Mouse (Mus musculus): ENCODE results near the gene Tmem164.

DNA sequence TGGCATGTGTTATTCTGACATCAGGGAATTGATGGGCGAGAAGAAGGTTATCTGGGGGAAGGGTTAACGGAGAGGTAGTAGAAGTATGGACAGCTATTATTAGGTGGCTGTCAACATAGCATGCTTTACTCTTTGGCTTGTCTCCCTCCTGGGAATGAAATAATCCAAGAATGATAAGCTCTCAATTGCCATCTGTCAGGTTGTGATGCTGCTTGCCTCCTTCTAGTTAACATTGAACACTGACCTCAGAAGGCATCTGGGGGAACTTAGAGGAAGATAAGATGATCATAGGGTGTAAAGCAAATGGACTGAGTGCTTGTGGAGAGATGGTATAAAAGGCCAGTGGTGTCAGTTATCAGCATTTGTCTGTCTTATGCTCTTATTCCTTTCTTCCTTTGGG lies 44.4 kb downstream of the Tmem164 start:
- TF ChIP-seq CTCF (IDR thresholded peaks at IDR 0.05; ENCODE audit: extremely low read depth, insufficient read length, insufficient replicate concordance, low read depth, low read length) (no peak), POLR2A (IDR thresholded peaks at IDR 0.05; ENCODE audit: low read depth, low read length) (no peak)
